Mouse (Mus musculus): ENCODE results near the gene Gm20388.

DNA sequence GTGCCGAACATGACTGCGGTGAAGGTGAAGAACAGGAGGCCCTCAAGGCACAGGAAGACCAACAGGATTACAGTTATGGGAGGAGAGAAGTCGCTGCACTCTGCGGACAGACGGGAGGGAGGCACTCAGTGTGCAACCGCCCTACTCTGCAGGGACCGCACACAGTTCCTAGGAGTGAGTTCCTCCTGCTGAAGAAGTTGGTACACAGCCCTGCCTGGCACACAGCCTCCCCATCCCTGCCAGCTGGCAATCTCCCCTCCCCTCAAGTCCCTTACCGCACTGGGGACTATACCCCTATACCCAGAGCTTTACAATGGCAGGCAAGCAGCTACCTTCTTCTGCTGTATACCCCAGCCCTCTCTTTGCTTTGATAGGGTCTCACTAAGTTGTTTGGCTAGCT lies 172.6 kb downstream of the Gm20388 start:
- no peak for TF ChIP-seq CTCF (IDR thresholded peaks at IDR 0.05; ENCODE audit: borderline replicate concordance, insufficient read depth, low read depth, low read length)
- no peak for TF ChIP-seq POLR2A (IDR thresholded peaks at IDR 0.05; ENCODE audit: borderline replicate concordance, insufficient read depth, low read length)
